In genomic region chr6:139589291-139589690, GRCm38 (mm10) we compare ENCODE assay signal across 8 mouse cellular contexts. TPM values are rescaled to one million over a fixed set of nuclear protein-coding genes. Genes with fewer than 3 reads are reported as not detected.
A peak's percentile ranks its signal among the peaks of the same experiment; 100 is the strongest.
DNase-seq lines count a peak whose midpoint lies in the region; ATAC-seq and TF ChIP-seq lines count a peak whose summit lies in the region.

No protein-coding gene starts in this region.

- DNase-seq in liver, adult 2 months (ENCODE audit: extremely low read depth, low read depth, low spot score), result peak; percentile 88
- no peak for DNase-seq in liver, embryonic 11.5 days (ENCODE audit: low spot score)
- DNase-seq in gonadal fat pad, adult 2 months (ENCODE audit: low read depth), result peak; percentile 47
- peak; percentile 77 to 82 for DNase-seq in kidney, adult 8-10 months
- peak; percentile 53 for DNase-seq in yolk sac, embryonic 10.5 days (ENCODE audit: low spot score)

- TF ChIP-seq CTCF in liver, adult 2 months (IDR thresholded peaks at IDR 0.05; ENCODE audit: low read depth, low read length), result peak; percentile 57
- TF ChIP-seq CTCF in cortical plate, adult 2 months (IDR thresholded peaks at IDR 0.05; ENCODE audit: extremely low read depth, insufficient read depth, low read length), result peak; percentile 59; the same call in 1 of the 2 replicates

- H3K27ac ChIP-seq in liver, adult 2 months (replicated peaks; ENCODE audit: insufficient read depth, low read depth, low read length), result no peak overlapping the region
- H3K27ac ChIP-seq in liver, embryonic 11.5 days (ENCODE audit: low read depth, low read length), result no peak overlapping the region
- no peak overlapping the region for H3K27ac ChIP-seq in cortical plate, adult 2 months (ENCODE audit: insufficient read depth, low read length)
- no peak overlapping the region for H3K27ac ChIP-seq in limb, embryonic 15.5 days
- H3K27ac ChIP-seq in neural tube, embryonic 12.5 days, result no peak overlapping the region

- H3K9ac ChIP-seq in liver, adult 2 months (ENCODE audit: low read depth, low read length), result no peak overlapping the region
- no peak overlapping the region for H3K9ac ChIP-seq in liver, embryonic 11.5 days (ENCODE audit: low read depth, low read length)
- H3K9ac ChIP-seq in limb, embryonic 15.5 days, result no peak overlapping the region
- no peak overlapping the region for H3K9ac ChIP-seq in neural tube, embryonic 12.5 days

- TF ChIP-seq POLR2A in liver, adult 2 months (IDR thresholded peaks at IDR 0.05; ENCODE audit: extremely low read depth, insufficient read depth, low read length), result no peak
- no peak for TF ChIP-seq POLR2A in cortical plate, adult 2 months (IDR thresholded peaks at IDR 0.05; ENCODE audit: extremely low read depth, insufficient read depth, low read length)

- H3K79me2 ChIP-seq in liver, adult 2 months (ENCODE audit: control insufficient read depth, insufficient read depth, low read length), result peaks cover 3% of the 10 kb centered on the region; the same call in 1 of the 2 replicates

- peaks cover 18% of the 10 kb centered on the region for H3K4me1 ChIP-seq in liver, adult 2 months (ENCODE audit: control insufficient read depth, insufficient read depth, low read length)
- no peaks in the 10 kb centered on the region for H3K4me1 ChIP-seq in liver, embryonic 11.5 days (replicated peaks; ENCODE audit: control insufficient read depth, insufficient read depth, low read length)
- no peaks in the 10 kb centered on the region for H3K4me1 ChIP-seq in cortical plate, adult 2 months (ENCODE audit: control insufficient read depth, insufficient read depth, low read length)
- H3K4me1 ChIP-seq in limb, embryonic 15.5 days, result peaks cover 3% of the 10 kb centered on the region; the same call in 1 of the 2 replicates
- H3K4me1 ChIP-seq in neural tube, embryonic 12.5 days, result no peaks in the 10 kb centered on the region

- H3K4me2 ChIP-seq in liver, embryonic 11.5 days, result no peak overlapping the region
- 0 out of 2 replicates have a peak overlapping the region, but pooled peaks have one; percentile 6 for H3K4me2 ChIP-seq in limb, embryonic 15.5 days
- H3K4me2 ChIP-seq in neural tube, embryonic 12.5 days (replicated peaks), result 0 out of 2 replicates have a peak overlapping the region, but pooled peaks have one; percentile 12

- 4% methylated on average over 12 of the region's 12 CpGs for WGBS in liver, adult 2 months
- WGBS in liver, embryonic 11.5 days, result 10% methylated on average over 12 of the region's 12 CpGs
- WGBS in limb, embryonic 15.5 days, result 7% methylated on average over 12 of the region's 12 CpGs
- WGBS in neural tube, embryonic 12.5 days, result 11% methylated on average over 12 of the region's 12 CpGs

- no peaks in the 10 kb centered on the region for H3K36me3 ChIP-seq in liver, adult 2 months (ENCODE audit: control insufficient read depth, insufficient read depth, low read length)
- H3K36me3 ChIP-seq in liver, embryonic 11.5 days (ENCODE audit: control insufficient read depth, insufficient read depth, low read length), result no peaks in the 10 kb centered on the region
- H3K36me3 ChIP-seq in limb, embryonic 15.5 days, result no peaks in the 10 kb centered on the region
- H3K36me3 ChIP-seq in neural tube, embryonic 12.5 days, result no peaks in the 10 kb centered on the region

- H3K27me3 ChIP-seq in liver, adult 2 months (ENCODE audit: control insufficient read depth, insufficient read depth, low read length), result no peaks in the 10 kb centered on the region
- no peaks in the 10 kb centered on the region for H3K27me3 ChIP-seq in liver, embryonic 11.5 days (replicated peaks; ENCODE audit: control insufficient read depth, insufficient read depth, low read length)
- peaks cover 4% of the 10 kb centered on the region; the same call in 1 of the 2 replicates for H3K27me3 ChIP-seq in limb, embryonic 15.5 days
- no peaks in the 10 kb centered on the region for H3K27me3 ChIP-seq in neural tube, embryonic 12.5 days (replicated peaks)

- no peaks in the 10 kb centered on the region for H3K9me3 ChIP-seq in liver, embryonic 11.5 days (ENCODE audit: control insufficient read depth, low read length)
- no peaks in the 10 kb centered on the region for H3K9me3 ChIP-seq in limb, embryonic 15.5 days
- H3K9me3 ChIP-seq in neural tube, embryonic 12.5 days, result no peaks in the 10 kb centered on the region

- no peak for ATAC-seq in liver, embryonic 11.5 days (replicated peaks; ENCODE audit: low FRiP score)
- ATAC-seq in limb, embryonic 15.5 days (ENCODE audit: insufficient number of reproducible peaks, low FRiP score, low TSS enrichment, low read depth), result no peak
- peak; percentile 46; the same call in 1 of the 2 replicates for ATAC-seq in neural tube, embryonic 12.5 days (ENCODE audit: low FRiP score, low read depth)

- H3K4me3 ChIP-seq in liver, adult 2 months (ENCODE audit: insufficient read depth, low read depth, low read length), result peak overlapping the region; percentile 20
- H3K4me3 ChIP-seq in liver, embryonic 11.5 days (ENCODE audit: low read depth, low read length), result no peak overlapping the region
- no peak overlapping the region for H3K4me3 ChIP-seq in cortical plate, adult 2 months (ENCODE audit: insufficient read depth, low read length)
- no peak overlapping the region for H3K4me3 ChIP-seq in limb, embryonic 15.5 days
- H3K4me3 ChIP-seq in neural tube, embryonic 12.5 days, result no peak overlapping the region

RNA-seq across cellular contexts. Expression of gene Pik3c2g, which starts 2.3 kb away (rescaled TPM):
- 26.6 and 27.5 TPM in 2 replicates for total RNA-seq in liver, adult 2 months (2014; rRNA removed)
- polyA plus RNA-seq in liver, adult 2 months (2012; rRNA removed), result 6.4 and 10.1 TPM in 2 replicates
- 1.3 and 1.6 TPM in 2 replicates for polyA plus RNA-seq in liver, embryonic 11.5 days (2014; fragmentation: Nextera tagmentation; extraction: Ambion mirVana)
- polyA plus RNA-seq in cortical plate, adult 2 months (2012; rRNA removed), result 0.02 and 0.04 TPM in 2 replicates
- 2.1 and 4.5 TPM in 2 replicates for polyA plus RNA-seq in gonadal fat pad, adult 2 months (2012; rRNA removed)
- 2.0 and 2.2 TPM in 2 replicates for polyA plus RNA-seq in limb, embryonic 15.5 days (2015; fragmentation: Nextera tagmentation; extraction: Ambion mirVana)
- 0.22 and 0.24 TPM in 2 replicates for polyA plus RNA-seq in neural tube, embryonic 12.5 days (2016; fragmentation: Nextera tagmentation; extraction: Ambion mirVana)
